Mouse (Mus musculus): ENCODE results near the gene Mptx1.

- TF ChIP-seq EP300 (IDR thresholded peaks at IDR 0.05; ENCODE audit: low read depth in 1 of 2, low read length in 2 of 2) (peak; percentile 98), POLR2A (IDR thresholded peaks at IDR 0.05; ENCODE audit: control insufficient read depth in 1 of 2, insufficient read depth in 1 of 2, low read depth in 1 of 2, low read length in 2 of 2, poor library complexity in 1 of 2) (no peak), POLR2AphosphoS2 (IDR thresholded peaks at IDR 0.05; ENCODE audit: low read length) (no peak), CTCF (IDR thresholded peaks at IDR 0.05 in 2 of 3, conservative IDR thresholded peaks at IDR 0.05 in 1 of 3; ENCODE audit: control insufficient read depth in 1 of 3, insufficient read depth in 1 of 3, low read depth in 2 of 3, low read length in 3 of 3, poor library complexity in 1 of 3, severe bottlenecking in 1 of 3) (no peak), MYC (IDR thresholded peaks at IDR 0.05; ENCODE audit: low read depth, low read length) (peak; percentile 60; the same call in 1 of the 2 replicates), SIN3A (IDR thresholded peaks at IDR 0.05; ENCODE audit: low read length) (no peak; the same call in none of the 2 replicates), KAT2A (conservative IDR thresholded peaks at IDR 0.05; ENCODE audit: low read depth, low read length) (no peak), MXI1 (IDR thresholded peaks at IDR 0.05; ENCODE audit: low read depth, low read length) (no peak), E2F4 (IDR thresholded peaks at IDR 0.05; ENCODE audit: borderline replicate concordance, low read depth, low read length) (no peak), ZC3H11A (IDR thresholded peaks at IDR 0.05; ENCODE audit: low read depth, low read length) (no peak), GABPA (IDR thresholded peaks at IDR 0.05; ENCODE audit: low read depth, low read length) (no peak), ZKSCAN1 (IDR thresholded peaks at IDR 0.05; ENCODE audit: low read depth, low read length) (no peak)
Measured at GRCm38 (mm10) chr1:174364882-174365451, 34.6 kb downstream of the Mptx1 start, which contains the start of gene Olfr417.

Measured in MEL (cell line).